Mouse (Mus musculus) E14TG2a.4 (cell line): ENCODE data around the gene Pqbp1.

Source experiments
- CTCF ChIP-seq: conservative IDR thresholded peaks from 2 replicates; pipeline ENCODE4 v1.5.1; 2014; ENCODE audit warnings: low read length
- NANOG ChIP-seq: IDR thresholded peaks from 2 replicates; pipeline ENCODE4 v1.6.1; 2014; ENCODE audit warnings: borderline replicate concordance, low read length, mixed read lengths

- TF ChIP-seq CTCF: no peak
- no peak for TF ChIP-seq NANOG
These were observed 51.2 kb downstream of the Pqbp1 start for GRCm38 (mm10) chrX:7847845-7848244.
